Mouse (Mus musculus): ENCODE results near the gene D7Ertd443e.

Gene D7Ertd443e

GRCm38 (mm10) chr7:134287570-134288222 is 97.8 kb downstream of the D7Ertd443e start:
- no peak for DNase-seq

- no peak for DNase-seq
Measured at GRCm38 (mm10) chr7:134272956-134273355, 112.5 kb downstream of the D7Ertd443e start.

- DNase-seq, result no peak
Measured at GRCm38 (mm10) chr7:134272421-134272820, 113.0 kb downstream of the D7Ertd443e start.

GRCm38 (mm10) chr7:134265783-134266182 is 119.7 kb downstream of the D7Ertd443e start:
- DNase-seq, result no peak

GRCm38 (mm10) chr7:134263146-134263906 is 122.1 kb downstream of the D7Ertd443e start:
- peak; percentile 86 for DNase-seq

- no peak for DNase-seq
Measured at GRCm38 (mm10) chr7:134261003-134261701, 124.3 kb downstream of the D7Ertd443e start.

GRCm38 (mm10) chr7:134250273-134250870 is 135.1 kb downstream of the D7Ertd443e start:
- DNase-seq, result no peak

GRCm38 (mm10) chr7:134248041-134248440 is 137.4 kb downstream of the D7Ertd443e start:
- DNase-seq, result no peak

- no peak for DNase-seq
Measured at GRCm38 (mm10) chr7:134246624-134247023, 138.8 kb downstream of the D7Ertd443e start.

GRCm38 (mm10) chr7:134242773-134243172 is 142.7 kb downstream of the D7Ertd443e start:
- no peak for DNase-seq

GRCm38 (mm10) chr7:134241212-134241611 is 144.2 kb downstream of the D7Ertd443e start:
- DNase-seq, result no peak

GRCm38 (mm10) chr7:134240579-134240978 is 144.9 kb downstream of the D7Ertd443e start:
- DNase-seq, result no peak

- no peak for DNase-seq
Measured at GRCm38 (mm10) chr7:134238863-134239262, 146.6 kb downstream of the D7Ertd443e start.

- DNase-seq, result no peak
Measured at GRCm38 (mm10) chr7:134237356-134237755, 148.1 kb downstream of the D7Ertd443e start.

- DNase-seq, result no peak
Measured at GRCm38 (mm10) chr7:134236727-134237126, 148.7 kb downstream of the D7Ertd443e start.

GRCm38 (mm10) chr7:134235552-134235951 is 149.9 kb downstream of the D7Ertd443e start:
- DNase-seq, result no peak

- DNase-seq, result peak; percentile 54
Measured at GRCm38 (mm10) chr7:134231378-134232346, 153.8 kb downstream of the D7Ertd443e start, which contains the start of gene Adam12. Gene Adam12 (minus strand): TSS chr7:134232146.

- no peak for DNase-seq
Measured at GRCm38 (mm10) chr7:134230708-134231107, 154.8 kb downstream of the D7Ertd443e start.

GRCm38 (mm10) chr7:134229899-134230298 is 155.6 kb downstream of the D7Ertd443e start:
- no peak for DNase-seq

GRCm38 (mm10) chr7:134227773-134228455 is 157.5 kb downstream of the D7Ertd443e start:
- DNase-seq, result no peak

- no peak for DNase-seq
Measured at GRCm38 (mm10) chr7:134227101-134227500, 158.4 kb downstream of the D7Ertd443e start.

Data from thymus, postnatal 14 days (tissue).